Mouse (Mus musculus) megakaryocyte, embryonic 14.5 days (primary cell): ENCODE measurements around the gene Olfr209. TPM values are rescaled to one million over a fixed set of nuclear protein-coding genes. Genes with fewer than 3 reads are reported as not detected.

Source experiments
- H3K27me3 ChIP-seq: replicated peaks from 2 replicates; pipeline ENCODE3; 2012; ENCODE audit warnings: inconsistent platforms
- H3K36me3 ChIP-seq: replicated peaks from 2 replicates; pipeline ENCODE3; 2012; ENCODE audit warnings: low read length, inconsistent platforms, mixed read lengths
- H3K4me1 ChIP-seq: 2 replicates; pipeline ENCODE4 v1.6.1; 2012; ENCODE audit warnings: inconsistent platforms
- H3K4me3 ChIP-seq: replicated peaks from 2 replicates; pipeline ENCODE3; 2012; ENCODE audit warnings: moderate library complexity, mild to moderate bottlenecking, inconsistent platforms
- H3K9me3 ChIP-seq: 2 replicates; pipeline ENCODE4 v1.6.1; 2012; ENCODE audit warnings: inconsistent platforms
- FLI1 ChIP-seq: IDR thresholded peaks from 2 replicates; pipeline ENCODE4 v1.6.1; 2012; ENCODE audit warnings: low read length, inconsistent platforms, mixed read lengths
- GATA1 ChIP-seq: IDR thresholded peaks from 3 replicates; pipeline ENCODE4 v1.6.1; 2012; ENCODE audit warnings: mixed read lengths, low read length, inconsistent platforms, borderline replicate concordance
- polyA plus RNA-seq: library from polyadenylated mRNA; stranded (reverse); fragments of >175 nt; gene quantifications from 2 replicates; pipeline ENCODE4 v1.2.3, GENCODE M21; 2012; ENCODE audit warnings: low replicate concordance; ENCODE audit not compliant: insufficient read depth

The Olfr209 gene
- polyA plus RNA-seq = not detected in 2 replicates

GRCm38 (mm10) chr16:59363893-59364292, at the start of gene Olfr209:
Gene Olfr209 (minus strand): TSS chr16:59363993.
- no peak for TF ChIP-seq FLI1
- H3K36me3 ChIP-seq = no peaks in the 10 kb centered on the region

GRCm38 (mm10) chr16:59413475-59413874, 49.7 kb upstream of the Olfr209 start:
- H3K4me1 ChIP-seq = no peaks in the 10 kb centered on the region
- H3K4me3 ChIP-seq = no peak overlapping the region
- H3K36me3 ChIP-seq = no peaks in the 10 kb centered on the region
- no peak for TF ChIP-seq GATA1
- TF ChIP-seq FLI1 = no peak
- H3K9me3 ChIP-seq = 0 out of 2 replicates have a peak, but pooled peaks cover 4% of the 10 kb centered on the region
- no peaks in the 10 kb centered on the region for H3K27me3 ChIP-seq

More at GRCm38 (mm10) chr16:59363893-59364292, at the start of gene Olfr209:
- Histone ChIP-seq H3K9me3 (no peaks in the 10 kb centered on the region), H3K27me3 (no peaks in the 10 kb centered on the region), H3K4me3 (no peak within 1 kb of the TSS), H3K4me1 (no peaks in the 10 kb centered on the region)

GRCm38 (mm10) chr16:59409800-59410199, 46.0 kb upstream of the Olfr209 start:
- Histone ChIP-seq H3K4me1 (no peaks in the 10 kb centered on the region), H3K4me3 (no peak overlapping the region), H3K27me3 (no peaks in the 10 kb centered on the region), H3K9me3 (0 out of 2 replicates have a peak, but pooled peaks cover 4% of the 10 kb centered on the region), H3K36me3 (no peaks in the 10 kb centered on the region)
- TF ChIP-seq GATA1 (no peak), FLI1 (no peak)

GRCm38 (mm10) chr16:59409341-59409748, 45.6 kb upstream of the Olfr209 start:
- Histone ChIP-seq H3K9me3 (0 out of 2 replicates have a peak, but pooled peaks cover 1% of the 10 kb centered on the region), H3K4me3 (no peak overlapping the region), H3K36me3 (no peaks in the 10 kb centered on the region), H3K27me3 (no peaks in the 10 kb centered on the region), H3K4me1 (no peaks in the 10 kb centered on the region)
- TF ChIP-seq GATA1 (no peak), FLI1 (no peak)

GRCm38 (mm10) chr16:59407032-59407431, 43.2 kb upstream of the Olfr209 start, which contains the start of gene Gabrr3:
Gene Gabrr3 (plus strand): TSS chr16:59407332.
- Histone ChIP-seq H3K36me3 (no peaks in the 10 kb centered on the region), H3K4me1 (no peaks in the 10 kb centered on the region), H3K4me3 (no peak within 1 kb of the TSS), H3K9me3 (no peaks in the 10 kb centered on the region), H3K27me3 (no peaks in the 10 kb centered on the region)
- TF ChIP-seq GATA1 (no peak), FLI1 (no peak)

- H3K4me3 ChIP-seq = no peak overlapping the region
Observed at GRCm38 (mm10) chr16:59404798-59405197, 41.0 kb upstream of the Olfr209 start.

GRCm38 (mm10) chr16:59403684-59404083, 39.9 kb upstream of the Olfr209 start:
- Histone ChIP-seq H3K27me3 (no peaks in the 10 kb centered on the region), H3K9me3 (no peaks in the 10 kb centered on the region), H3K4me1 (no peaks in the 10 kb centered on the region), H3K4me3 (no peak overlapping the region), H3K36me3 (no peaks in the 10 kb centered on the region)
- TF ChIP-seq FLI1 (no peak), GATA1 (no peak)

More at GRCm38 (mm10) chr16:59404798-59405197, 41.0 kb upstream of the Olfr209 start:
- no peaks in the 10 kb centered on the region for H3K27me3 ChIP-seq
- TF ChIP-seq FLI1 (no peak), GATA1 (no peak)
- H3K36me3 ChIP-seq = no peaks in the 10 kb centered on the region
- H3K9me3 ChIP-seq = no peaks in the 10 kb centered on the region
- H3K4me1 ChIP-seq = no peaks in the 10 kb centered on the region

GRCm38 (mm10) chr16:59401985-59402384, 38.2 kb upstream of the Olfr209 start:
- Histone ChIP-seq H3K27me3 (no peaks in the 10 kb centered on the region), H3K36me3 (no peaks in the 10 kb centered on the region), H3K4me1 (no peaks in the 10 kb centered on the region), H3K9me3 (peaks cover 7% of the 10 kb centered on the region), H3K4me3 (no peak overlapping the region)
- TF ChIP-seq GATA1 = no peak
- TF ChIP-seq FLI1 = no peak

- no peaks in the 10 kb centered on the region for H3K4me1 ChIP-seq
- H3K4me3 ChIP-seq = no peak overlapping the region
- H3K36me3 ChIP-seq = no peaks in the 10 kb centered on the region
- peaks cover 8% of the 10 kb centered on the region for H3K9me3 ChIP-seq
- TF ChIP-seq GATA1 (no peak), FLI1 (no peak)
- no peaks in the 10 kb centered on the region for H3K27me3 ChIP-seq
Observed at GRCm38 (mm10) chr16:59401102-59401501, 37.3 kb upstream of the Olfr209 start.

- Histone ChIP-seq H3K36me3 (no peaks in the 10 kb centered on the region), H3K4me3 (no peak overlapping the region), H3K4me1 (no peaks in the 10 kb centered on the region), H3K27me3 (no peaks in the 10 kb centered on the region), H3K9me3 (peaks cover 8% of the 10 kb centered on the region)
- TF ChIP-seq FLI1 = no peak
- TF ChIP-seq GATA1 = no peak
Observed at GRCm38 (mm10) chr16:59393300-59393699, 29.5 kb upstream of the Olfr209 start.

- no peak within 1 kb of the TSS for H3K4me3 ChIP-seq
Observed at GRCm38 (mm10) chr16:59349146-59349545, 14.6 kb downstream of the Olfr209 start, which contains the start of gene Olfr206. Gene Olfr206 (minus strand): TSS chr16:59349246.

More at GRCm38 (mm10) chr16:59349146-59349545, 14.6 kb downstream of the Olfr209 start, which contains the start of gene Olfr206:
- no peaks in the 10 kb centered on the region for H3K4me1 ChIP-seq
- H3K9me3 ChIP-seq = no peaks in the 10 kb centered on the region
- TF ChIP-seq GATA1 (no peak), FLI1 (no peak)
- no peaks in the 10 kb centered on the region for H3K27me3 ChIP-seq
- H3K36me3 ChIP-seq = no peaks in the 10 kb centered on the region
